Mouse (Mus musculus): ENCODE data around the gene Fgr. TPM values are rescaled to one million over a fixed set of nuclear protein-coding genes. Genes with fewer than 3 reads are reported as not detected.
A peak's percentile ranks its signal among the peaks of the same experiment; 100 is the strongest.
"Not testable (repeated sequence)": the region's sequence is repeated elsewhere in the genome, so short reads cannot be mapped to it uniquely, and the experiment has no call there.

The Fgr gene
- polyA plus RNA-seq (2015; fragmentation: Nextera tagmentation; extraction: Ambion mirVana): 0.63 and 0.81 TPM in 2 replicates

DNA sequence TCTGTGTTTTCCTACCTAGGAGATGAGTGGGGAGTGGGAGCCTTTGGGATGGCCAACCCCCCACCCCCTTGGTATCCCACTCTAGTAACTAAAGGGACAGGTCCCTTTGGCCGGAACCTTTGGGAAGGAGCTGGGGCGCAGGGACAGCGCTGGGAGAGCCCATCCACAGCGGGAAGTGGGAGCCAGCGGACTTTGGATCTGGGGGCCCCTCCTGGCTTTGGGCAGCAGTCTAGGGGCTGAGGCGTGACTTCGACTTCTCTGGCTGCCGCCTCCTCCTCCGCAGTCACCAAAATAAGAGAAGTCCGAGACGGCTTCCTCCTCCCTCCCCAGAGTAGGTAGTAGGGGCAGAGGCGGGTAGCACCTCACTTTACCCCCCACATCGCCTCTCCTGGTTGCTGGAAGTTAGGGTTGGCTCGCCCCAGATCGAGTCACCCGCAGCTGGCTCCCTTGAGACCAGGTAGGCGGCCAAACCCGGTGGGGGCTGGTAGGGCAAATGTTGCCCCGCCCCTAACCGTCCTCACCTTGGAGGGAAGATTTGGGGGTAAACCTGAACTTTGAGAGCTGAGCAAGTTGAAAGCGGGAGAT, at the start of gene Fgr:
TSS of gene Fgr (plus strand) at position 282 of the 585 bp plus-strand sequence.
- ATAC-seq (replicated peaks; ENCODE audit: low FRiP score): no peak
- peak within 1 kb of the TSS; percentile 51; the same call in 1 of the 2 replicates for H3K27ac ChIP-seq
- 14% methylated on average over 21 of the region's 21 CpGs for WGBS

DNA sequence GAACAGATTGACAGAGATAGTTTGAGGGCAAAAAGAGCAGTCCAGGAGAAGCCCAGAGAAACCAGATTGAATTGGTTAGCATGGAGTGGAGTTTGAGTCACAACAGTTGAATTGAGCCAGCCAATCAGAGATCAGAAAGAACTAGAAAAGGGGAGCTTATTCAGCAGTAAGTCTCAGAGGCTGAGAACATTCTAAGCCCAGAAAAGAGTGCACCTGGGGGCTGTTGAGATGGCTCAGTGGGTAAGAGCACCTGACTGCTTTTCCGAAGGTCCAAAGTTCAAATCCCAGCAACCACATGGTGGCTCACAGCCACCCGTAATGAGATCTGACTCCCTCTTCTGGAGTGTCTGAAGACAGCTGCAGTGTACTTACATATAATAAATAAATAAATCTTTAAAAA, 47.4 kb upstream of the Fgr start:
- not testable (repeated sequence) for H3K9ac ChIP-seq; H3K4me2 ChIP-seq; H3K4me3 ChIP-seq (replicated peaks); H3K27me3 ChIP-seq; H3K27ac ChIP-seq; H3K36me3 ChIP-seq; ATAC-seq (replicated peaks; ENCODE audit: low FRiP score); H3K9me3 ChIP-seq (replicated peaks)
- 78% methylated on average over 2 of the region's 2 CpGs for WGBS
- H3K4me1 ChIP-seq: peaks cover 11% of the 10 kb centered on the region

More for the DNA sequence above, at the start of gene Fgr:
- Histone ChIP-seq H3K4me1 (peaks cover 45% of the 10 kb centered on the region), H3K36me3 (no peaks in the 10 kb centered on the region), H3K4me2 (peak within 1 kb of the TSS; percentile 54), H3K9ac (0 out of 2 replicates have a peak within 1 kb of the TSS, but pooled peaks have one; percentile 23), H3K9me3 (replicated peaks) (no peaks in the 10 kb centered on the region), H3K27me3 (peaks cover 37% of the 10 kb centered on the region), H3K4me3 (replicated peaks) (peak within 1 kb of the TSS; percentile 28)

DNA sequence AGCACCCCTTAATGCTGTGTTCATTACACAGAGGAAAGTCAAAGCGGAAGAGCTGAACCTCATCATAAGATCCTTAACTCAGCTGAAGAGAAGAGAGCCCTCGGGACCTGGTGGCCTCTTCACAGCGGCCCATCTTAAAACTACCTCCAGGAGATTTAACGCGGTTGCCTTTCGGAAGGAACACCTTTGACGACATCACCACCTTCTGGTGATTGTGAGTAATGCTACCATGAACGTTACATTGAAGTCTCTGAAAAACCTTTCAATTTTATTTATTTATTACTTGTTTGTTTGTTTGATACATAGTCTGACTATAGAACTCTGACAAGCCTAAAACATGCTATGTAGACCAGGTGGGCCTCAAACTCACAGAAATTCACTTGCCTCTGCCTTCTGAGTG, 43.1 kb upstream of the Fgr start:
- H3K36me3 ChIP-seq: no peaks in the 10 kb centered on the region
- no peak overlapping the region for H3K4me2 ChIP-seq
- H3K9ac ChIP-seq: no peak overlapping the region
- H3K9me3 ChIP-seq (replicated peaks): no peaks in the 10 kb centered on the region
- no peak for ATAC-seq (replicated peaks; ENCODE audit: low FRiP score)
- WGBS: 13% methylated on average over 8 of the region's 8 CpGs
- 0 out of 2 replicates have a peak, but pooled peaks cover 4% of the 10 kb centered on the region for H3K27me3 ChIP-seq
- no peak overlapping the region for H3K4me3 ChIP-seq (replicated peaks)
- no peak overlapping the region for H3K27ac ChIP-seq
- H3K4me1 ChIP-seq: peaks cover 6% of the 10 kb centered on the region; the same call in 1 of the 2 replicates

DNA sequence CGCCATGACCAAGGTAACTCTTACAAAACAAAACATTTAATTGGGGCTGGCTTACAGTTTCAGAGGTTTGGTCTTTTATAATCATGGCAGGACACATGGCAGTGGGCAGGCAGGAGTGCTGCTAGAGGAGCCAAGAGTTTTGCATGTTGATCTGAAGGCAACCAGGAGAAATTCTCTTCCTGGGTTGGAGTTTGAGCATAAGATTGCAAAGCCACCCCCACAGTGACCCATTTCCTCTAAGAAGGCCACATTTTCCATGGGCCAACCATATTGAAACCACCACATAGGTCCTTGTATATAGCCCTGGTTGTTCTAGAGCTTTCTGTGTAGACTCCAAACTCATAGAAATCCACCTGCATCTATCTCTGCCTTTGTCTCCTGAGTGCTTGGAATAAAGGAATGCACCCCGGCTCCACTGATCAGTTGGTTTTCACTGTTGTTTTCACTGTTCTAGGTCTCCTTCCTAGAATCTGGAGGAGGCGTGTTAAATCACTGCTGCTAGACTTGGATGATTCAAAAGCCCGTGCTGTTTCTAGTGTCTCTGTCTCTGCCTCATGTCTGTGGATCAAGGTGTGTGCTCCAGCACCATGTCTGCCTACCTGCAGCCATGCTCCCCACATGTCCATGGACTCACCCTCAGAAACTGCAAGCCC, 41.0 kb upstream of the Fgr start:
- no peaks in the 10 kb centered on the region for H3K36me3 ChIP-seq
- no peaks in the 10 kb centered on the region for H3K9me3 ChIP-seq (replicated peaks)
- no peak for ATAC-seq (replicated peaks; ENCODE audit: low FRiP score)
- no peak overlapping the region for H3K9ac ChIP-seq
- H3K4me1 ChIP-seq: peaks cover 6% of the 10 kb centered on the region; the same call in 1 of the 2 replicates
- no peak overlapping the region for H3K4me2 ChIP-seq
- no peak overlapping the region for H3K27ac ChIP-seq
- H3K4me3 ChIP-seq (replicated peaks): no peak overlapping the region
- WGBS: 78% methylated on average over 4 of the region's 4 CpGs
- 0 out of 2 replicates have a peak, but pooled peaks cover 4% of the 10 kb centered on the region for H3K27me3 ChIP-seq

DNA sequence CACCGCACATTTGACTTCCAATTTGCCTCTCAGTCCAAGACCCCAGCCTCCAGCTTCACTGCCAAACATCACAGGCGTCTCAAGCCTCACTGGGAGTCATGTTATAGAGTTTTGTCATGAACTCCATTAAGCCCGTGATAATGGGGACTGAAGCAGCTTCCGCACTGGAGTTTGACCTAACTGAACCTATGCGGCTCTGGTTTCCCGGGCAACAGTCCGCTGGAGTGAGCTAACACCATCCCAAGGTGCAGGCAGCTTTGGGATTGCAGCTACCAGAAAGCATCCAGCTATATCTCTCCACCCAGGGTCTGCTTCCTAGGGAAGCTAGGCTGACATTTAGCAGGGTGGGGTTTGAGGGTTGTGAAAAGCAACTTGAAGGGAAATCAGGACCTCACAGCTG, 39.3 kb upstream of the Fgr start:
- H3K36me3 ChIP-seq: no peaks in the 10 kb centered on the region
- H3K4me3 ChIP-seq (replicated peaks): no peak overlapping the region
- 0 out of 2 replicates have a peak, but pooled peaks cover 4% of the 10 kb centered on the region for H3K27me3 ChIP-seq
- H3K4me2 ChIP-seq: no peak overlapping the region
- peaks cover 17% of the 10 kb centered on the region for H3K4me1 ChIP-seq
- H3K27ac ChIP-seq: no peak overlapping the region
- H3K9ac ChIP-seq: no peak overlapping the region
- WGBS: 20% methylated on average over 7 of the region's 7 CpGs
- no peaks in the 10 kb centered on the region for H3K9me3 ChIP-seq (replicated peaks)
- no peak for ATAC-seq (replicated peaks; ENCODE audit: low FRiP score)

DNA sequence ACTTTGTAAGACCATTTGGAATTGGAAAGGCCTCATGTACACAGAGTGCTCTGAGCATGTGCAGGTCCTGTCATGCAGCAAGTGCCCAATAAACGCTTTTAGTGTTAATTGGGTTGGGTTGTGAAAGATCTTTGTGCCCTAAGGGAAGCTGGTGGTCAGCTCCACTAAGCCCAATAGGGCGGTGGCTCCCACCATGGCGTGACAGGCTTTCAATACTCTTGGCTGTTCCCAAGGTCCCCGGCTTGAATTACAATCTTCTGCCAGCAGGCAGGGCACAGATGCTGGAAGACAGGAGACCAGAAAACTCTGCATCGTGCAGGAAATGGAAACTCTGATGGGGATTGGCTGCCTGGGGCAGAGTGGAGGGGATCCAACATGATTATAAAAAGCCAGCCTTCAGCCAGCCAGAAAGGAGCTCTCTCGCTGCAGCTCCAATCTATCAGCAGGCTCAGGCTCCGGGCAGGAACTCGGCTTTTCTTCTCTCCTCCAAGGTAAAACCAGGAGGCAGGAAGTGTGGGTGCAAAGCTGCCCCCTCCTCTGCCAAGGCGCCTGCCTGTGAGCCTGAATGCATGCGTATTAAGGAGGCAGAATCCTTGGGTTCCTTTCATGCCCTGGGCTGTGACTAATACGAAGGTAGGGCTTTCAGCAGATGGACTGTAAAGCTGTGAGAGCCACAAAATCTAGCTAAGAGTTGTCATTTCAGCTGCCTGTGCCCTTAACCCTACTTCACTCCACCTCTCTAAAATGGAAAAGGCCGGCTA, 35.5 kb upstream of the Fgr start:
- 0 out of 2 replicates have a peak, but pooled peaks have one; percentile 27 for ATAC-seq (replicated peaks; ENCODE audit: low FRiP score)
- Histone ChIP-seq H3K27ac (peak overlapping the region; percentile 74), H3K4me1 (peaks cover 23% of the 10 kb centered on the region), H3K4me2 (peak overlapping the region; percentile 27), H3K4me3 (replicated peaks) (no peak overlapping the region), H3K9me3 (replicated peaks) (no peaks in the 10 kb centered on the region), H3K36me3 (no peaks in the 10 kb centered on the region), H3K27me3 (0 out of 2 replicates have a peak, but pooled peaks cover 7% of the 10 kb centered on the region), H3K9ac (0 out of 2 replicates have a peak overlapping the region, but pooled peaks have one; percentile 5)
- WGBS: 34% methylated on average over 12 of the region's 12 CpGs

DNA sequence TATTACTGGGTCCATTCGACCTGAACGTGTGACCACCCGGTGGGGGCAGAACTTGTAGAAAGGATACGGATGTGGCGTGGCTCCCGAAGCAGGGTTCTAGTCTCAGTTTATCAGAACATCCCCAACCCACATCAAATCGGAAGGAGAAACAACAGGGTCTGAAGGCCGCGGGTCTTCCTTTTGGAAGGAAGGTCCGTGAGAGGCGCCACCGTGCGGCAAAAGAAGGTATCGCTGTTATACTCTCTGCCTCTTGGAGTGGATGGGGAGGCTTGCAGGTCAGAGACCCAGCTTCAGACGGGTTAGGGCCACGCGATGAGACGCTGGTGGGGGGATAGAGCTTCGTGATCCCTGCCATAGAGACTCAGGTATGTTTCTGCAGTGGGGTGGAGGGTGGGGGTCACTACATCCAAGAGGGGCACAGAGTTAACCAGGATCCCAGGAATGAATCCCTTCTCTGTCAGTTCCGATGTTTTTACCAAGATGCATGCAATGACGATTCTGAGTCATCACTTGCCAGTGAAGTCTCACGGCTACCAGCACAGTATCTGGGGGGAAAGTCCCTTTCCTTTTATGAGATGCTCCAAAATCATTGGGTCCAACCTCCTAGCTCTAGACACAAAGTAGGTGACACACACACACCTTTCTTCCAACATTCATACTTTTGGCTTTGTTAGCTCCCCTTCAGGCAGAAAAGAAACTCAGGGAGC, 34.3 kb upstream of the Fgr start:
- 23% methylated on average over 22 of the region's 22 CpGs for WGBS
- H3K27me3 ChIP-seq: 0 out of 2 replicates have a peak, but pooled peaks cover 7% of the 10 kb centered on the region
- no peak overlapping the region for H3K27ac ChIP-seq
- H3K4me3 ChIP-seq (replicated peaks): no peak overlapping the region
- H3K36me3 ChIP-seq: no peaks in the 10 kb centered on the region
- H3K4me2 ChIP-seq: peak overlapping the region; percentile 44; the same call in 1 of the 2 replicates
- no peak for ATAC-seq (replicated peaks; ENCODE audit: low FRiP score)
- no peak overlapping the region for H3K9ac ChIP-seq
- H3K9me3 ChIP-seq (replicated peaks): no peaks in the 10 kb centered on the region
- H3K4me1 ChIP-seq: peaks cover 21% of the 10 kb centered on the region

DNA sequence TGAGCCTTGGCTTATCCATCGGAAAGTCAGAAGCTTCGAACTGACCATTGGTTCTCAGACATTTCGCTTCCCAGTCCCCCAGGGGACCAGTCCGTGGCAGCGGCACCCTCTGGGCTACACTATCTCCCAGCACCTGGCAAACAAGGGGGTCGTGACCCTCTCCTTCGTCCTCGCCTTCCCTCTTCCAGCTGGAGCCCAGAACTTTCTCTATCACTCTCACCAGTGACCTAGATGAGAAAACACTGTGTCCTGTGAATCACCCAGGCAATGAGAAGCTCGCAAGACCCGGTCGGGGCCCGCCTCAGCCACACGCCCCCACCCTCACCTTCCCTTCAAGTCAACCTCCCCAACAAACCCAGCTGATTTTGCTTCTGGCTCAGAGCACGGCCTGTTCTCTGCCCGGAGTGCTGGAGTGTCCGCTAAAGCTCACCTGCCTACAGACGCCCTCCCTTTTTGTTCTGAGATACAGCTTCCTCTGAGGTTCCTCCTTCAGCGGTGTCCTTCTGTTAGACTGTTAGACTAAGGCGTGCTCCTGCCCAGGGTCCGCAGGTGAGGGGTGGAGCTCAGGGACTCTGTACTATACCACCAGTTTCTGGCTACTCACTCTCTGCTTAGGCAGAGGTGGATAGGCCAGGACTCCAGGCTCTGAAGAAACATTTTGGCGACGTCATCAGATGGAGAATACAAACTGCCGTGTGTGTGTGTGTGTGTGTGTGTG, 32.7 kb upstream of the Fgr start:
- no peak for ATAC-seq (replicated peaks; ENCODE audit: low FRiP score)
- WGBS: 57% methylated on average over 23 of the region's 23 CpGs

DNA sequence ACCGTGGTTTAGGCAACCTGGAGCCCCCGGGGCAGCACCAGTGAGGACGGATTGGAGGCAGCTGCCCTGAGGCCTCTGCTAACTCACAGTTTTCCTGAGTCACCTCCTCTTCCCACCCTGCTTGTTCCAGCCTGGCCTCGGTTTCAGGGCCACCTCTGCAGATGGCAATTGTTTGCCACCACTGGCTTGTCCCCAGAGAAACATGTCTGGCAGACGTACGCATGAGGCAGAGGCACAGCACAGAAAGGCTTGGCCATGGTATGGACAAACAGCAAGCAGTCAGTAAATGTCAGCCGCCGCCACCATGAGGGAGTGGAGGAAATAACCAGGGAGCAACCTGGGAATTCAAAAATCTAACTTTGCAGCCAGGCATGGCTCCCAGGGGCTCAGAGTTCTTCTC, 30.8 kb upstream of the Fgr start:
- no peak overlapping the region for H3K27ac ChIP-seq
- H3K9ac ChIP-seq: no peak overlapping the region
- peaks cover 37% of the 10 kb centered on the region for H3K4me1 ChIP-seq
- H3K9me3 ChIP-seq (replicated peaks): no peaks in the 10 kb centered on the region
- no peaks in the 10 kb centered on the region for H3K36me3 ChIP-seq
- H3K4me2 ChIP-seq: no peak overlapping the region
- 66% methylated on average over 8 of the region's 8 CpGs for WGBS
- H3K27me3 ChIP-seq: 0 out of 2 replicates have a peak, but pooled peaks cover 7% of the 10 kb centered on the region
- no peak for ATAC-seq (replicated peaks; ENCODE audit: low FRiP score)
- H3K4me3 ChIP-seq (replicated peaks): no peak overlapping the region

More for the DNA sequence above, 32.7 kb upstream of the Fgr start:
- Histone ChIP-seq H3K9ac (no peak overlapping the region), H3K27ac (no peak overlapping the region), H3K4me3 (replicated peaks) (no peak overlapping the region), H3K27me3 (0 out of 2 replicates have a peak, but pooled peaks cover 7% of the 10 kb centered on the region), H3K4me2 (no peak overlapping the region), H3K36me3 (no peaks in the 10 kb centered on the region), H3K9me3 (replicated peaks) (no peaks in the 10 kb centered on the region), H3K4me1 (peaks cover 29% of the 10 kb centered on the region)

DNA sequence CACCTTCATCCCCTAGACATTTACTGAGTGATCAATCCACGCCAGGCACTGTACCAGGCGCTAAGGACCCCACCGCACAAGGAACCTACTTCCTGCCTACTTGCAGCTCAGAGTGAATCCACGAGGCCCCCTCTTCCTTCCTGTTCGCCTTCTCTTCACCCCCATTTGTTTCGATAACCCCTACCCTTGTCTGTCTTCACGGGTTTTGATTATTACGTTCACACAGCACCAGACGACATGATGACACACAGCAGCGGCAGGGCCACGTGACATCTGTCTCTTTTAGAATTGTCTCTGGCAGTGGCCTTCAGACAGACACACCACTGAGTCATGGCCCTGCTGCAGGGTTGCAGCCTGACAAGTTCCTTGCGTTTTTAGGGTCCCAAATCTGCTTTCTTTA, 29.8 kb upstream of the Fgr start:
- Histone ChIP-seq H3K4me2 (no peak overlapping the region), H3K9ac (no peak overlapping the region), H3K9me3 (replicated peaks) (no peaks in the 10 kb centered on the region), H3K36me3 (no peaks in the 10 kb centered on the region), H3K4me1 (peaks cover 29% of the 10 kb centered on the region), H3K27me3 (0 out of 2 replicates have a peak, but pooled peaks cover 7% of the 10 kb centered on the region), H3K27ac (no peak overlapping the region), H3K4me3 (replicated peaks) (no peak overlapping the region)
- WGBS: 61% methylated on average over 12 of the region's 12 CpGs
- no peak for ATAC-seq (replicated peaks; ENCODE audit: low FRiP score)

DNA sequence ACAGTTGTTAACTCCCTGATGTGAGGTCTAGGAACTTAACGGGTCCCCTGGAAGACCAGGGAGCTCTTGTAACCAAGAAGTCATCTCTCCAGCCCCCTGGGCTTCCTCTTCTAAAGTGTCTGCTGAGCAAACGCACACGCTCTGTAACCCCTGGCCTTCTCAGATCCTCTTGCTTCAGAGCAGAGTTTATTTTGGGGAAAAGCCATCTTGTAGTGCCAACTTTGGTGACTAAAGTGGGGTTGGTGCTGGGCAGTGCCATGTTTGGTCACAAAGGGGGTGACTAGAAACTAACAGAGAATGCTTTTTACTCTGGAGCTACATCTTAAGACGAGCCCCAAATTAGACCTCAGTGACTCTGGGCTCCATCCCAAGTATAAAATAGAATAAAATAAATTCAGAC, 29.1 kb upstream of the Fgr start:
- WGBS: 64% methylated on average over 4 of the region's 4 CpGs
- Histone ChIP-seq H3K4me2 (no peak overlapping the region), H3K9ac (no peak overlapping the region), H3K9me3 (replicated peaks) (no peaks in the 10 kb centered on the region), H3K27ac (peak overlapping the region; percentile 39), H3K4me3 (replicated peaks) (no peak overlapping the region), H3K36me3 (no peaks in the 10 kb centered on the region), H3K4me1 (peaks cover 26% of the 10 kb centered on the region), H3K27me3 (0 out of 2 replicates have a peak, but pooled peaks cover 7% of the 10 kb centered on the region)
- ATAC-seq (replicated peaks; ENCODE audit: low FRiP score): no peak
